In the genomic region with DNA sequence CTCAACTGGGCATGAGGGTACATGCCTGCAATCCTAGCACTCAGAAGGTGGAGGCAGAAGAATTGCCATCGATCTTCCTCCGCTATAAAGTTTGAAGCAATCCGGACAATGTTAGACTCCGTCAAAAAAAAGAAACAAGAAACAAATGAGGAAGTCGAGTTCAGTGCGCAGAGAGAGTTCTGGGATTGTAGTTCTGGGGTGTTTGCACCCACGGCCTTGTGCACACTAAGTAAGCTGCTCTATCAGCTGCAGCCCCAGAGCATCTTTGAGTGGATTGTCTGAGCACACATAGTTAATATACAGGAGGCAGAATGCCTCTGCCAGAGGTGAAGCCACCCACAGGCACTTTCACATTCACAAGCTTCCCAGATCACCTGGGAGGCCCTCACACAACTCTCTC, we compare ENCODE assay signal across 18 mouse cellular contexts. TPM values are rescaled to one million over a fixed set of nuclear protein-coding genes. Genes with fewer than 3 reads are reported as not detected.
"Had no signal": no experiment of that assay in that cellular context is flagged by ENCODE, and none has a peak within 500 bp of the region (broad histone marks: within the 10 kb centered on the region; RNA-seq: fewer than 3 reads in every experiment).

No protein-coding gene starts in this region.

- DNase-seq: kidney, adult 11 months; kidney, adult 9 months; kidney, postnatal 36 days; layer of hippocampus, adult 9-11 months; layer of hippocampus, postnatal 36 days; lung, embryonic 14.5 days; right cerebral cortex, postnatal 14 days; thymus, adult 18-20 months; thymus, postnatal 25 days had no signal

- H3K36me3 ChIP-seq: limb, embryonic 15.5 days; liver, embryonic 12.5 days; midbrain, embryonic 10.5 days had no signal

- H3K9ac ChIP-seq: liver, embryonic 12.5 days had no signal

- H3K9me3 ChIP-seq: limb, embryonic 15.5 days; liver, embryonic 12.5 days; midbrain, embryonic 10.5 days had no signal

- H3K27ac ChIP-seq: kidney, postnatal 0 days; limb, embryonic 15.5 days; liver, embryonic 12.5 days had no signal

RNA-seq across cellular contexts. Expression of a gene that starts 8.8 kb away (rescaled TPM):
- polyA plus RNA-seq: limb, embryonic 11.5 days; liver, embryonic 16.5 days; lung, embryonic 14.5 days; neural tube, embryonic 14.5 days had no signal

RNA-seq across cellular contexts. Expression of a gene that starts 38.8 kb away (rescaled TPM):
- total RNA-seq: layer of hippocampus, adult 18-20 months had no signal
- polyA plus RNA-seq: liver, embryonic 12.5 days; lung, embryonic 14.5 days; stomach, embryonic 14.5 days had no signal
